Mouse (Mus musculus): ENCODE data around the gene Rai1.

DNA sequence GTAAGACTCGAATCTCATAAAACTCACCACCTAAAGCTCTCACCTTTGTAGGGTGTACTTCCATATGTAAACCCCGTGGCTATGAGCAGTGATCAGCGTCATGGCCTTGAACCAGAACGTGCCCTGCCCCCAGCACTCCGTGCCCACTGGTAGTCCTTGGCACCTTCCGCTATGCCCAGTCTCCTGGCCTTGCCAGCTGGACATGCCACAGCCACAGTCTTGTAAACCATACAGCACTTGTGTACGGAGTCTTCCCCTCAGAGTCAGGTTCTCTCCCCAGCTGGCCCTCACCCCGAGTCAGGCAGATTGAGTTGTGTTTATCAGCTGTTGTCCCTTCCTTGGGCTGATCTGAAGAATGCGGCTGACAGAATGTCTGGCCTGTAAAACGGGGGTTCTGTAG is 46.4 kb upstream of the Rai1 start:
- TF ChIP-seq CTCF (IDR thresholded peaks at IDR 0.05; ENCODE audit: borderline replicate concordance, control insufficient read depth, extremely low read depth, insufficient read depth, low read length, poor library complexity) (no peak), POLR2A (IDR thresholded peaks at IDR 0.05; ENCODE audit: control insufficient read depth, extremely low read depth, insufficient read depth, low read length, poor library complexity) (no peak)

Data from thymus, adult 2 months (tissue).